Mouse (Mus musculus) 3134 (cell line): Measurements from ENCODE around the gene Mecr.

ENCODE experiments used
- DNase-seq: peaks from one replicate; pipeline ENCODE4 v3.0.0-alpha.2; 2011; ENCODE audit warnings: low spot score; ENCODE audit not compliant: insufficient read length; ENCODE audit errors: extremely low read depth

Gene Mecr

DNA sequence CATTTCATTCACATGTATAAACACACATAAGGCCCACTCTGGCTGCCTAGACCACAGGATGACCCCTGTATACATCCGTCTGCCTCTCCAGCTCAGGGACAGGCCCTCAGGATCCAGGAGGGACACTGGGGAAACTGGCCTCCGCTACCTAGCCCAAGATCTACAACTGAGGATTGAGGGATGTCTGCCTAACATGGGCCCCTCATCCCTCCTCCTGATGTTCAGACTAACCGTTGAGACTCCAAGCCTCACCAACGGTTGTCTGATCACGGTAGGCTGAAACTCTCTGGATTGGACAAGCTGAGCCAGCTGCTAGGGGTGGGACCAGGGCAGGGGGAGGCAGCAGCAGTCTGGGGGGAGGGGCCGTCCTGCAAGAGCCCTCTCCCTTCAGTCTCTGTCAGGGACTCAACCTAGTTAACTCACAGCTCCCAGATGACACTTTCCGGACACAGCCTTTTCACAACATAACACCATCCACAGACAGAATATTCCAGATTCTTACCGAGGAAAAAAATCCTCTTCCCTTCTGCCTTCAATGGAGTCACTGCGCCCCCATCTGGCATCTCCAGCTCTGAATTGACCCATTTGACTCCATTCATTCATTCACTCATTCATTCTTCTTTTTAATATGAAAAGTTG is 9.2 kb upstream of the Mecr start:
- DNase-seq, result no peak

DNA sequence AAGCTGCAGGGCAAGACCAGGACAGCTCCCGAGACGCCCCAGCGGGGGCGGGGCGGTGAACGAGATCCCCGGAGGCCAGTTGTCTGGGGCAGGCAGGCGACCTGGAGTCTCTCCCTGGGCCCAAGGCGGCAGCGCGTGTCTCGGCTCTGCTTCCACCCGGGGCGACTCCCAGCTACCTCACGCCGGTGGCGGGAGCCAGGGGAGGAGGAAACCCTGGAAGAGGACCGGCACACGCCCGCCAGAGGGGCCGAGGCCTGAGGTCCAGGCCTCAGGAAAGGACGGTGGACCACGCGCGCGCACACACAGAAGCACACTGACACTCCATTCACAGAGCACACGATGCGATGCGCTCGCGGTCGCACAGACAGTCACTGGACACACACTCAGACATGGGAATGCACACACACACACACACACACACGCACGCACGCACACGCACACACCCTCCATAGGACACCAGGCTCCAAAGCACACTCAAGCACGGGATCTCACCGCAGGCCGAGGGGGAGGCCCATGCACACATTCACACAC is 6.9 kb upstream of the Mecr start:
- DNase-seq, result no peak

DNA sequence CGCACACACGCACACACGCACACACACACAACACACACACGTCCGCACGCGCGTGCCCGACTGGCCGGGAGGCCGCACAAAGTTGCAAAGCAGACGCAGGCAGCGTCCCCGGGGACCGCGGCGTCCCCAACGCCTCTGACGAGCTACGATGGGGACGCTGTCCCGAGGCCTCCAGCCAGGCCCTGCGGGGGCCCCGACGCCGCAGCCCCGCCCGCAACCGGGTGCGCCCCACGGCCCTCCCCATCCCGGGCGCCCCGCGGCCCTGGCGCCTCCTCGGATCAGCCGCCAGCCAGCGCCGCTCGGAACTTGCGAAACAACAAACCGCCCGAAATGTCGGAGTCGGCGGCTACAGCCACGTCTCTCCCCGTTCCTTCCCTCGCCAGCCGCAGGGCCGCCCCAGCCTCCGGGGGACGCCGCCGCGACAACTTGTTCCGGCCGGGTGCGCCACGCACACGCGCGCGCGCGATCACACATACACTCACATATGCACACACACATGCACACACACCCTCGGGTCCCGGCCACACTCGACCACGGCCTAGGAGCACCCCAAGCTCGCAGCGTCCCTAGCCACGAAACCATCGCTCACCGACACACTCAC is 6.3 kb upstream of the Mecr start:
- no peak for DNase-seq

DNA sequence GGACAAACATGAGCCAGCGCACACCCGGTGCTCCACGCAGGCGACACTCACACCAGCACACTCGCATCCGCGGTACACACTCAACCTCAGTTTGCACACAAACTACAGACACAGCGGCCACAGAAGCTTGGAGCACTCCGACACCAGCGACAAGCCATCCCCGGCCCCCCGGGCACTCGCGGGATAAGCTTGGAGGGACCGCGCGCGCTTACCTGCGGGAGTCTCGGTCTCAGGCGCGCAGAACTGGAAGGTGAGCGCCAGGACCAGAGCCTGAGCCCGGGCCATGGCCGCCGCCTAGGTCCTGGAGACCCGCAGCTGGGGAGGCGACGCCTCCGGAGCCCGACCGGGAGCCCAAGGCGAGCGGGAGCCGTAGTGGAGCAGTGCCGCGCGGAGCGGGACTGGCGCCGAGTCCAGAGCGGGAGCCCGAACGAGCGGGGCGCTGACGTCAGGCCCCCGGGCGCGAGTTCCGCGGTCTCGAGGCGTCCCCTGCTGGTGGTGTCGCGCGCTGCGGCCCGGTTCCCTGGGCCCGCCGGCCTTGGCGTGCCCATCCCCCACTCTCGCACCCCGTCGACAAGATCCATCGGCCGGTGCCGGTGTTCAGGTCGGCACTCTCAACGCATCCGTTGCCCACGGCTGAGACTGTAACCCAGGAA is 5.3 kb upstream of the Mecr start, which contains the start of gene Ptpru:
TSS of gene Ptpru (minus strand) at position 417 of the 653 bp plus-strand sequence.
- peak; percentile 60 for DNase-seq

DNA sequence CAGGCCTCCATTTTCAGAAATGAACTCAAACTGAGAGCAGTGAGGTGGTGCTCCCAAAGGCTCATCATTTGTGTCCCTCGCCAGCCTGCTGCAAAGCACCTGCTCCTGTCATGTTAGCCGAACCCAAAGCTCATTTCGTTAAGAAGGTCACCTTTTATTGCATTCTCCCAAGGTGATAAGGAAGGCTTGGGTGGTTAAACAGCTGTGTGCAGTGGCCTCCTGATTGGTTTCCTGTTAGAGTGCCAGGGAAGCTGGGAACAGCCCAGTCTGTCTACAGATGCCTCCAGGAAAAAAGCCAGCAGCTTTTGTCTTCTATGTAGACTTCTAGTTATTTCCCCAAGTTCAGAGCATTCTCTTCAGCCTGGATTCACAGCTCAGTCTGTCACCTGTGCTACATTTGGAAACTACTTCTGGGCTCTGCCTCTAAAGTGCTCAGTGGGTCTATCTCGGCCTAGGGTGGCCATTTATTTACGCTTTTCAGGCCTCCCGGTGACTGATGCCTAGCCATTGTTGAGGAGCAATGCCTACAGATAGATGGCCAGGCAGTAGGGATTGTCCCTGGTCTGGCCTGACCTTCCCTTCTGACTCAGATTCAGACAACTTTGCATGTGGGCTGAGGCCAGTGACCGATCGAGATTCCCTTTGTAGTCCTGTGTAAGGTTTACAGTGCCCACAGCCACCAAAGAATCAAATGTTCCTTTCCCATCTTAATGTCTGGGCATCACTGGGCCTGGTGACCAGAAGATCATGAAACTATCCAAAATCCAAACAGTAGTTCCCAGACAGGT is 2.9 kb downstream of the Mecr start:
- no peak for DNase-seq

DNA sequence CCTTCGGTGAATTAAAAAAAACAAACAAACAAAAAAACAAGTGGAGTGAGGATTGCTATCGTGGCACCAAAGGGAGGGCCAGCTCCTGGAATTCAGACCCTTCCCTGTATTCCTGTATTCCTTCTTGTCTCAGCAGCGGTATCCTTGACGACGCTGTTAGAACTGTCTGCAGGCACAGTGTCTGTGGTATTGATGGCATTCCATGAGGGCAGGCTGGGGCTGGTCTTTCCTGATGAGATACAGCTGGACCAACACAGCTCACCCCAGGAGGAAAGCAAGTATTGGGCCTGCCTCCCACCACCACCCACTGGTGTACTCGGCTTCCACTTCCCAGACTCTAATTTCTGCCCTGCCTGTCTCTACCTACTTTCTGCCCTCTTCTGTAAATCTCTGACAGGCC is 4.8 kb downstream of the Mecr start:
- no peak for DNase-seq

DNA sequence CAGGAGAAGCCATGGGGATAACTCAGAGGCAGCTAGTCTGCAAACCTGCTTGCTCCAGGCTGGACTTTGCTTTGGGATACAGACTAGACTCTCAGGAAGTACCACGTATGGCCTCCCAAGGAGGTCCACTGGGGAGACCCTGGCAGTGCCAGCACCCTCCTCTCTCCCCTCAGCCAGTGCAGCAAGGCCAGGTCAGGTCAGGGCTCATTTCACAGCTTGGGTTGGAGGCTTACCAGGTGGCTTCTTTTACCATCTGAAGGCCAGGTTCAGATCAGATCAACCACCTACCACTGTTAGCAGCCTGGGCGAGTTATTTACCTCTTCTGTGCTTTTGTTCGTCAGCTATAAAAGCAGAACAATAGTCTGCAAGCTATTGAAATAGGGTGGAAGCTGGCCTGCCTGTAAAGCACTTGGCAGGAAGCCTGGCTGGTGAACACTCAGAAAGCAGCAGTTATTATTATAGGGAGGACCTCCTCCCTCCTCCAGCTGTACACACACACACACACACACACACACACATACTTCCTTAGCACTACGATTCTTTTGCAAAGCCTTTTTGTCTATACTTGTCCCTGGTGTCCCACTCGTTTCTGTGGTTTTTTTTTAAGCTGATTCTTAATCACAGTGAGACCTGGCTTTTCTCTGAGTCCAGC is 6.8 kb downstream of the Mecr start:
- no peak for DNase-seq

DNA sequence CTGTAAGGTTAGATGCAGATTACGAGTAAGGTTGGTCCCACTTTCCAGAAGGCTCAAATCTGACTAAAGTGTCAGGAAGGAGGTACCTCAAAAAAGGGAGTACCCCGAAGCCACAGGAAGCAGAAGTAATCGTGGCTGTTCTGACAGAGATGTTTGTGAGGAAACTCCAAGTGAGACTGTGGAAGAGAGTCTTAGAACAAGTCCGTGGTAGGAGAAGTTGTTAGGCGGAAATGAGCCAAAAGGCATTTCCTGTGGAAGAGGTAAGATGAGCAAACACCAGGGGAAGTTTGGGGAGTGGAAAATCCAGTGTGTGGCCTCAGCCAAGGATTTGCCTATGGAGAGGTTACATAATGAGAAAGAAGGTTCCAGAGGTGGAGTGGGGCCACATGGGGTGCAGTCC is 11.7 kb downstream of the Mecr start:
- DNase-seq, result no peak

DNA sequence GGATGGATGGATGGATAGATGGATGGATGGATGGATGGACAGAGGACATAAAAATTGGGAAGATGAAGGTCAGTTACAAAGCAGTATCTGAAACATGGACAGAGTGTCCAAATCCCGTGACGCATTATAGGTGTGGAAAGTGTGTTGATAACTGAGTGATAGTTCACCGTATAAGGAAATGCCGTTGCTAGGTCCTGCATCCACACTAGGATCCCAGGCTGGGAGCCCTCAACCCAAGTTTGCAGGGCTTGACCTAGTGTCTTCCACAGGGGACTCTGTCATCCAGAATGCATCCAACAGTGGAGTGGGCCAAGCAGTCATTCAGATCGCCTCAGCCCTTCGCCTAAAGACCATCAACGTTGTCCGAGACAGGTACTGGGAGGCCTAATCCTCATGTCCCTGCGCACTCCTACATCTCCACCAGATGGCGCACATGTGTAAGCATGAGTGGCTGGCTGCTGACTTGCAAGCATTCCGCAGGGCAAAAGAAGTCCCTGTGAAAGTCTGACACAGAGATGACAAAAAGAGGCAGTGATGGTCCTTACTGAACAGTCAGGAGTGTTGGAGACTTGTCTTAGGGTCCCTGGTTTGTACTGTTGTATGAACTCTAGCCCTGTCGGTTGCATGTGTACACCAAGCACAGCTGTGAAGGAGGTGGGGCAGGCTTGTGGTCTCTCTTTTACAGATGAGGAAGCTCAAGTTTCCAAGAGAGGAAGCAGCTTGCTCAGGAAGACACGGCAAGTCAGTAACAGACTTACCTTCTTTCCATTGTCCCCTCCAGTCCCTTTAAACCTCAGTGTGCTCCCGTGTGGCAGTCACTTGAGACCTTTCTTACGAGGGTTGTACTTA is 17.4 kb downstream of the Mecr start:
- DNase-seq, result no peak

DNA sequence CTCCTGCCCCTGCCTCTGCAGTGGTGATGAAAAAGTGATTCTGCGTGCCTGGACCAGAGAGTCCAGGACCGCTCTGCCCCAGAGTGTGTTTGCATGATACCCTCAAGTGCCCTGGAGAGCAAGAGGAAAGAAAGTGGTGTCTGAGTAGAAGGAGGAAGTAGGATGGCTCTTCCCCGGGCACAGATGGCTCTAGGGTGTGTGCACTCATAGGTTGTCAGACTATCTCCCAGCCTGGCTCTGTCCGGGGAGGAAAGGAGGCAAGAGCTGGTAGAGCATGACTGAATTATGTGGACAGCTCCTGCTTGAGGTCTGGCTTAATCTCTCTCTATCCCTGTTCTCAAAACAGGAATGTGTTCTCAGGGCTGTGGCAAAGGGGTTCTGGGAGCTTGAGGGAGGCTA is 18.1 kb downstream of the Mecr start:
- no peak for DNase-seq

DNA sequence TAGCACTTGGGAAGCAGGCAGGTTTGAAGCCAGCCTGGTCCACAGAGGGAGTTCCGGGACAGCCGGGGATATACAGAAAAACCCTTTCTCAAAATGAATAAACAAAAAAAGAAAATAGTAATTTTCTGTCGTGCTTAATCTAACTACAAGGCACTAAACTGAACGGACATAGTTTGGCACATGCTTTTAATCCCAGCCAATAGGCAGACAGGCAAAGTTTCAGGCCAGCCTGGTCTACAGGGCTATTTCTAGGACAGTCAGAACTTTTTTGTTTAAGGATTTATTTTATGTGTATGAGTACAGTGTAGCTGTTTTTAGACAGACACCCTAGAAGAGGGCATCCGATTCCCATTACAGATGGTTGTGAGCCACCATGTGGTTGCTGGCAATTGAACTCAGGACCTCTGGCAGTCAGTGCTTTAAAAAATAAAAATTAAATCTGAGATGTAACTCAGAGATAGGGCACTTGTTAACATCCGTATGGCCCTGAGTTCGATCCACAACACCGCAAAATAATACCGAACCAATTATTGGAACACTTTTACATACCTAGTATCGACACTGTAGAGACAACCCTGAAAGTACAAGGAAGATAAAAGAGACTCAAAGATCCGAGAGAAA is 29.5 kb downstream of the Mecr start:
- no peak for DNase-seq

DNA sequence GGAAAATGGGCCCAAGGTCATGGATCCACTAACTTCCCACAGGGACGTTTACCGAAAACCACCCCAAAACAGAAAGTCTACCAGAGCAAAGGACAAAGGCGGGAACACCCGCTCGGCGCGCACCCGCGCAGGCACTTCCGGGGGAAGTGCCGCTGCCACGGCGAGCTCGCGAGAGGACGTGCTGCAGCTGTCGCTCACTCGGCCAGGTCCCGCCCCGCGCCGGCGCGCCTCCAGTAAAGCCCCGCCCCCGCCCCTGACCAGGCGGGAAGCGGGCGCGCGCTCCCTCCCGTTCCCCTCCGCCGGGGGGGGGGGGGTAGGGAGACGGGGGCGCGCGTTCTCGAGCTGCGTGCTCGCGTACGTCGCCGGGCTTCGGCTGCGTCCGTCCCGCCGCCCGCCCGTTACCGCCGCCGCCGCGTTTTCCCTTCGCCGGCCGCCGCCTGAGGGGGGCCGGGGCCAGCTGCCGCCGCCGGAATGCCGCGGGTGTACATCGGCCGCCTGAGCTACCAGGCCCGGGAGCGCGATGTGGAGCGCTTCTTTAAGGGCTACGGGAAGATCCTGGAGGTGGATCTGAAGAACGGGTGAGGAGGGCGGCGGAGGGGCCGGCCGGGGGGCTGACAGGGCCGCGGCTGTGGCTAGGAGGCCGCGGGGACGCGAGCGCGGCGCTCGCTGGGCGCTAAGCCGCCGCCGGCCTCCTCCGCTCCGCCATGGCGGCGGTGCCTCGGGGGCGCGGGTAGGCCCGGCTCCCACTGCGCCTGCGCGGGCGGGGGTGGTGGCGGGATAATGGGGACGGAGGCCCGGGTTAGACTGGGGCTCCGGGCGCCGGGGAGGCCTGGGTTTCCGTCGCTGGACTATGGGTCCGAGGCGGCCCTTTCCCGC is 30.3 kb downstream of the Mecr start, which contains the start of gene Srsf4:
TSS of gene Srsf4 (plus strand) at position 325 of the 876 bp plus-strand sequence.
- peak; percentile 95 for DNase-seq

DNA sequence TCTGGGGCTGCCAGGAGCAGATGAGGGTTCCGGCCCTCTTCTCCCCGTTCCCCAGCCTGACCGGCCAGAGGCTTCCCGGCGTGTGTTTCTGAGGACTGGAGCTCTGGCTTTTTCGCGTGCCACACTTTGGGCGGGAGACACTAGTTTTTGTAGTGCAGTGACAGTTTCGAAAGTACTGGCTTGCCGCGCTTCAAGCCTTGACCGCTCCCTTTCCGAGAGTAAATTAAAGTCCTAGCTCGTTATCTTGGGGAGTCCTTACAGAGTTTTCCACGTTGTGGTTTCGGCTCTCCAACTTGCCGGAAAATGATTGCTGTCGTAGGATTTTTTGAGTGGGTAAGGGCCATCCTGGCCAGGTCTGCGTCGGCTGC is 30.9 kb downstream of the Mecr start:
- no peak for DNase-seq

DNA sequence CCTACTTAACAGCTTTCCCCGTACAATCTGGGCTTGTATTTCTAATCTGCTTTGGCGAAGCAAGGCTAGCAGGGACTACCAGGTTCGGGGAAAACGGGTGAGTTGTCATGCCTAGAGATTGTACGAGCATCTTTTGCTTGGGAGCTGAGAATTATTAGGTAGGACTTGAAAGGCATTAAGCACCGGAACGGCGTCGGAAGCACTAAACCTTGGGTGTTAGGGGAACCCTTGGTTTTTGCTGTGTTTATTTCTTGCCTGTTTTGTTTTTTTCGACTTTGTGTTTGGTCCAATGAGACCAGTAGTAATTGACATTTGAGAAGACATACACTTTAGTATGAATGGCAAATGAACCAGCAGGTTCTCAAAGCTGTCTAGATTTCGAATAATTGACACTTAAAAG is 31.3 kb downstream of the Mecr start:
- DNase-seq, result no peak

DNA sequence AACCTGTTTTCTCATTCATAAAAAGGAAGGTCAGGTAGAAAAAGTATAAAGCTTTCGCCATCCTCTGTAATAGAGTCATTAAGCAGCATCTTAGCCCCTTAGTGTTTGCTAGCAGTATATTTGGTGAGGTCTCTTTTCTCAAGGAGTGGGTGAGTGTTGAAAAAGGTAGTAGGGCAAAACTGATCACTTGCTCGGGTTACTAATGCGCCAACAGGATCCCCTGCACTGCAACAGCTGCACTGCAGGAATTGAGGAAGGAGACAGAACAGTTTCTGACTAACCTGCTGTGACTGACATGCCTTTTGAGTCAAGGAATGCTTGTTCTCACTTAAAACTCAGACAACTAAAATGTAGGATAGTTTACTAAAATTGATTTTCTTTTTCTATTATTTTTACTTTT is 32.0 kb downstream of the Mecr start:
- no peak for DNase-seq

DNA sequence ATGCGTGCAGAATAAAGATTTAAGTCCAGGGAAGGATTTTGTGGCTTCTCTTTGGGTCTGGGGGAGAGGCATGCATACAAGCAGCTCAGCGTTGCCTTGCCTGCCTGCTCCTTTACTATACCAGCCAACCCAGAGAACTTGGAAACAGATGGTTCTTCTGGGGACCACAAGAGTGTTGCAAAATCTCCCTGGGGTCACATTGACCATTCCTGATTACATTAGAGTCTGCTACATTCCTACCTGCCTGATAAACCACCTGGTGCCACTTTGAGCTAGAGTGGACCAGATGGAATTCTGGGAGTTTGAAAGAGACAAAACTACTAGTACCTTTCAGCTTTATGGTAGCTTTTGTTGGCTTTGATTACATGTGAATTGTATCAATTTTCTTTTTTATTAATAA is 33.6 kb downstream of the Mecr start:
- no peak for DNase-seq

DNA sequence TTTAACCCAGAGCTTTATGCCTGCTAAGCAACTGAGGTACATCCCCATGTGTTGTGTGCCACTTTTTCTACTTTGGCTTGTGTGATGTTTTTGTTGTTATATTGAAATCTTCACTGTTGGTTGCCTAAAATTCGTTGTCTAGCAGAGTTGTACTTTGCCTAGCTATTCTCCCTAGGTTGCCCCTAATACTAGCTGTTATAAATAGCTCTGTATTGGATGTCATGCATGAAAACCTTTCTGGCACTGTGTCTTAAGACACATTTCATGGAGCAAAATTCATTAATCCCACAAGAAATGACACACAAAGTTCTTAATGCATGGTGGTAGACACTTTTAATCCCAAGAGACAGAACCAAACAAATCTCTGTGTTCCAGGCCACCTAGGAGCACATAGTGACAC is 36.4 kb downstream of the Mecr start:
- no peak for DNase-seq

DNA sequence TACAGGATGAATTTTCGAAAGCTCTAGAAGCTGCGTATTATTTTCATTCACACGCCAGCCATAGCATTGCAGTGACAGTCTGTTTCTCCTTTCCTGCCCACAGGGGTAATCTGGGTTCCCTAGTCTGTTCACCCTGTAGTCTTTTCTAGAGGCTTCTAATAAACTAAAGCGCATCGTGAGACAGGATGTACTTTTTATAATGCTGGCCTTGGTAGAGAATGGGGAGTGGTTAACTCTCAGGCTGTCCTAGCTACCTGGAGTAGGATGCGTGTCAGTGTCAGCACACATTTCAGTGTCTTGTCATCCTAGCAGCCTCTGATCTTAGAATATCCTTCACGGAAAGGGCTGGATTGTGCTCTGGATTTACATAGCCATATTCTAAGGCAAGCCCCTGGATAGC is 38.0 kb downstream of the Mecr start:
- no peak for DNase-seq
